Mouse (Mus musculus) E14TG2a.4 (cell line): ENCODE results near the gene Fam167b.

ENCODE experiments used
- H3K27me3 ChIP-seq: 2 replicates; pipeline ENCODE4 v1.6.1; 2014; ENCODE audit warnings: low read length, control low read depth; ENCODE audit not compliant: insufficient read depth
- H3K36me3 ChIP-seq: 2 replicates; pipeline ENCODE4 v1.6.1; 2014; ENCODE audit warnings: low read length, control low read depth; ENCODE audit not compliant: insufficient read depth
- H3K4me1 ChIP-seq: replicated peaks from 2 replicates; pipeline ENCODE4 v1.6.1; 2014; ENCODE audit warnings: low read depth, low read length, control low read depth
- H3K4me3 ChIP-seq: replicated peaks from 2 replicates; pipeline ENCODE4 v1.5.1; 2014; ENCODE audit warnings: mild to moderate bottlenecking, low read length
- H3K9me3 ChIP-seq: 2 replicates; pipeline ENCODE4 v1.6.1; 2014; ENCODE audit warnings: low read length, control low read depth
- CTCF ChIP-seq: conservative IDR thresholded peaks from 2 replicates; pipeline ENCODE4 v1.5.1; 2014; ENCODE audit warnings: low read length
- NANOG ChIP-seq: IDR thresholded peaks from 2 replicates; pipeline ENCODE4 v1.6.1; 2014; ENCODE audit warnings: borderline replicate concordance, low read length, mixed read lengths
- POU5F1 ChIP-seq: IDR thresholded peaks from 2 replicates; pipeline ENCODE4 v1.6.1; 2014; ENCODE audit warnings: low read length, borderline replicate concordance

Gene Fam167b

DNA sequence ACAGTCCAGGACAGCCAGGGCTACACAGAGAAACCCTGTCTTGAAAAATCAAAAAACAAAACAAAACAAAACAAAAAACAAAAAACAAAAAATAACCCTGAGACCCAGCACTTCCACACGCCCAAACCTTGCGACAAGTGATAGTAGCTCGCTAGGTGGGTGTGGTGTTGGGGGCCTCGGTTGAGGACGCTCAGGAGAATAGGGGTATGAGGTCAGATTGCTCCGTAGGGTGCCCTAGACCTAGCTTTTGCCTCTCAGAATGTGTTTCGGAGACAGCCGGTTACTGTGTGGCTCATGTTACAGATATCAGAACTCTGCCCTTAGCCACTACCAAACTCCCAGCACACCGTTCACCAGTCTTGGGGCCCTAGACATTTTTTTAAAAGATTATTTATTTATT is 7.4 kb upstream of the Fam167b start:
- H3K27me3 ChIP-seq = no peaks in the 10 kb centered on the region

DNA sequence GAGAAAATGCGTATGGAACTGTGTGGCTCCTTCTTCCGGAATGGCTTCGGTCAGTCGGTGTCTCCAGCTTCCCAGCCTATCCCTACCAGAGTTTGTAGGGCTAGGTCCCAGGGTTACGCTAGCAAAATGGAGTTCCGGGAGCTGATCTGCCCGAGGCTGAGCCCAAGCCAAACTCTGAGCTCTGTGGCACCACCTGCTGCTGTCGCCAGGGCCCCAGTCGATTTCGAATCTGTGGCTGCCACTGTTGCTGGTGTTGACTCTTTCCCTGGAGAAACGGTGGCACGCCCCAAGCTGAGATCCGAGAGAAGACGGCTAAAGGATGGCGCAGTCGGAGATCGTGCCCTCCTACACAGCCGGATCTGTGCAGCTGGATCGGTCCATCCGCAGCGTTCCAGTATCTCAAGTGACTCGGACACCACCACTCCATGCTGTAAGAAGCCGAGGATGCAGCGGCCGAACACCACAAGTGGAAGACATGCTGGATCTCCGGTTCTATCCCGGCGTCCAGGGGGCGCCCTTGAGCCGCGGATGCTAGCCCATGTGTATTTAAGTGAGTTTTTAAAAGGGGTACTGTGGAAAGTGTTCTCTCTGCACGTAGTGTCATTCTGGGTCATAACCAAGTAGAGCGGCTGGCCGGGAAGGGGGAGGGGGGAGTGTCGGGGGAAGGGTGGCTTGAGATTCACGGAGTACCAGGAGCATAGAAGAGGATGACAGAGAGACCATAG is 6.7 kb upstream of the Fam167b start:
- Histone ChIP-seq H3K9me3 (no peaks in the 10 kb centered on the region), H3K4me3 (peak overlapping the region; percentile 62), H3K27me3 (no peaks in the 10 kb centered on the region), H3K4me1 (peaks cover 26% of the 10 kb centered on the region), H3K36me3 (peaks cover 1% of the 10 kb centered on the region; the same call in 1 of the 2 replicates)
- TF ChIP-seq CTCF (peak; percentile 44), POU5F1 (no peak), NANOG (no peak)

More for the DNA sequence above, 7.4 kb upstream of the Fam167b start:
- no peak for TF ChIP-seq CTCF
- TF ChIP-seq POU5F1 = no peak
- no peak for TF ChIP-seq NANOG
- H3K4me3 ChIP-seq = no peak overlapping the region
- H3K9me3 ChIP-seq = no peaks in the 10 kb centered on the region
- H3K4me1 ChIP-seq = peaks cover 22% of the 10 kb centered on the region
- peaks cover 9% of the 10 kb centered on the region for H3K36me3 ChIP-seq

DNA sequence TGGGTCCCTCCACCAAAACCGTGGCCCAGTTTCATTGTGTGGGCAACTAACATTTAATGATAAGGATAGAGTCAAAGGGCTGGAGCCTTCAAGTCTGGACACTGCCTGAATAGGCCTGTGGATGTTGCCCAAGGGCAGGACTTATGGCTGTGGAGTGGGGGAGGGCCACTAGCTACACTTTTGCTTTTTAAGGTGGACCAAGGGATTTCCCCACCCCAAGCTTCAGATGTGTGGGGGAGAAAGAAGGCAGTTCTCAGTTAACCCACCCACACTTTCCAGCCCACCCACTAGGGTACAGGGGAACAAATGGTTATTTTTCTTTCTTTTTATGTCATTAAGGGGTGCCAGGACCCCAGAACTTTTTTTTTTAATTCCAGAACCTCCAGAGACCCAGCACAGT is 6.0 kb upstream of the Fam167b start:
- Histone ChIP-seq H3K4me1 (peaks cover 30% of the 10 kb centered on the region), H3K36me3 (no peaks in the 10 kb centered on the region), H3K4me3 (peak overlapping the region; percentile 62), H3K9me3 (no peaks in the 10 kb centered on the region), H3K27me3 (no peaks in the 10 kb centered on the region)
- TF ChIP-seq NANOG (no peak), POU5F1 (no peak), CTCF (no peak)

DNA sequence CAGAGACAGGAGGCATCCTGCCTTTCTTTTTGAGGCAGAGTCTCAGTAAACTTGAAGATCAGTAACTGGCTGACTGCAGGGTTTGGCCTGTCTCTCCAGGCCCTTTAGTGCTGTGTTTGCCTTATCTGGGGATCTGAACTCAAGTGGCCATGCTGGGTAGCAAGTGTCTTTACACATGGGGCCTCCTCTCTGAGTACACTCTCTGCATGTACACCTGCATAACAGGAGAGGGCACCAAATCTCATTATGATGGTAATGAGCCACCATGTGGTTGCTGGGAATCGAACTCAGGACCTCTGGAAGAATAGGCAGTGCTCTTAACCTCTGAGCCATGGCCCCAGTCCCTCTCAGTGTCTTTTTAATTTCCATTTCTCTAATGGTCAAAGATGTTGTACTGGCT is 3.9 kb upstream of the Fam167b start:
- no peak overlapping the region for H3K4me3 ChIP-seq
- peaks cover 38% of the 10 kb centered on the region for H3K4me1 ChIP-seq
- TF ChIP-seq NANOG = no peak
- peak; percentile 33 for TF ChIP-seq CTCF
- H3K27me3 ChIP-seq = no peaks in the 10 kb centered on the region
- H3K9me3 ChIP-seq = no peaks in the 10 kb centered on the region
- no peaks in the 10 kb centered on the region for H3K36me3 ChIP-seq

DNA sequence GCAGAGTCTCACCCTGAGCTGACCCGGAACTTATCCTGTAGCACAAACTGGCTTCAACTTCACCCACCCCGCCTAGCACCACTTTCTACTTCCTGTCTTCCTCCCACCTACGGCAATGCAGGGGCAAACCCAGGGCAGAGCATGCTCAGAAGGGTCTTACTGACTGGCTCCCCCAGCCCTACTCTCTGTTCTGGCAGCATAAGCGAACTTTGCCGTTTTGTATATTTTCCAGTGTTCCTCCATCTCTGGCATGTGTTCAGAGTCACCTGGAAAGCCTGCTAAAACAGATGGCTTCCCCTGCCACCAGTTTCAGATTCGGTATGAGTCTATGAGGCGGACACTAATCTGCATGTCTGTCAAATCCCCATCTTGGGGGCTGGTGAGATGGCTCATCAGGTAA is 2.0 kb upstream of the Fam167b start:
- TF ChIP-seq CTCF = no peak
- TF ChIP-seq NANOG = no peak
- TF ChIP-seq POU5F1 = no peak

DNA sequence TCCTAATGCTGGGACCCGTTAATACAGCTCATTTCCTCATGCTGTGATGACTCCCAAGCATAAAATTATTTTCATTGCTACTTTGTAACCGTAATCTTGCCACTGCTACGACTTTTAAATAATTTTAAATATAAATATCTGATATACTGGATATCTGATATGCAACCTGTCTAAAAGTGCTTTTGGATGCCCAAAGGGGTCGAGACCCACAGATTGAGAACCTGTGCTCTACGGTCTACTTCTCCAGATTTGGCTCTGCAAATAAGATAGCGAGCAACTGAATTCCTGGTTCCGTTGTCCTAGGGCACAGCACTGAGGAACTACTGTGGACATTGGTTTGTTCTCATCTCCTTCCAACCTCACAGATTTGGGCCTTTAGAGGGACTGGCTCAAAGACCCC is 661 bp downstream of the Fam167b start:
- Histone ChIP-seq H3K4me1 (peaks cover 48% of the 10 kb centered on the region), H3K4me3 (no peak overlapping the region), H3K27me3 (peaks cover 13% of the 10 kb centered on the region; the same call in 1 of the 2 replicates), H3K36me3 (no peaks in the 10 kb centered on the region), H3K9me3 (no peaks in the 10 kb centered on the region)
- no peak for TF ChIP-seq CTCF
- no peak for TF ChIP-seq NANOG
- no peak for TF ChIP-seq POU5F1

More for the DNA sequence above, 2.0 kb upstream of the Fam167b start:
- Histone ChIP-seq H3K4me3 (no peak overlapping the region), H3K9me3 (no peaks in the 10 kb centered on the region), H3K27me3 (0 out of 2 replicates have a peak, but pooled peaks cover 2% of the 10 kb centered on the region), H3K4me1 (peaks cover 49% of the 10 kb centered on the region), H3K36me3 (no peaks in the 10 kb centered on the region)

DNA sequence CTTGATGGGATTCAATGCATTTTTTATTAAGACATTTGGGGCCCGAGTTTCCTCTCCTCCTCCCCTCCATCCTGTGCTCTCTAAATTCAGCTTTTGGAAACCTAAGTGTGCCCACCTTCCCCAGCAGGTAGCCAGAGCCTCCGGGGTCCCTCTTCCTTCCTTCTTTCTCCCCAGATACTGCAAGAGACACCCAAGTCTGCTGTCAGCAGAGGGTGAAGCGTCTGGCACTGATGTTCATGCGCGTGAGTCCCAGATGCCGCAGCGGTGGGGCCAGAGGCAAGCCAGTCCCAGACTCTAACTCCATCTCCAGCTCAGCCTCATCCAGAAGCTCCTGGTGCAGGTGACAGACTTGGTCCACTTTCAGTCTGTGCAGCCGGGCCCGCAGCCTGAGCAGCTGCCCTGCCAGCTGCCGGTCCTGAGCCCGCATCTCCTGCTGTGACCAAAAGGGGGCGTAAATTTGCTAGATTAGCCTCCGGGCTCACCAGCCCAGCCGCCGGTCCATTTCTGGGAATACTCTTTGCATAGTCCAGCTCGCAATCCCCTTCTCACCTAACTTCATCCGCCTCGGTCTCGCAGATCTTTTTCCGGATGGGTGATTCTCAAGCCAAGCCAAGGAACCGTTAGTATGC is 1.4 kb downstream of the Fam167b start:
- TF ChIP-seq CTCF = peak; percentile 52
- no peak for TF ChIP-seq POU5F1
- TF ChIP-seq NANOG = no peak
- Histone ChIP-seq H3K4me3 (peak overlapping the region; percentile 24; the same call in 1 of the 2 replicates), H3K4me1 (peaks cover 52% of the 10 kb centered on the region), H3K36me3 (no peaks in the 10 kb centered on the region), H3K9me3 (no peaks in the 10 kb centered on the region), H3K27me3 (peaks cover 13% of the 10 kb centered on the region; the same call in 1 of the 2 replicates)

DNA sequence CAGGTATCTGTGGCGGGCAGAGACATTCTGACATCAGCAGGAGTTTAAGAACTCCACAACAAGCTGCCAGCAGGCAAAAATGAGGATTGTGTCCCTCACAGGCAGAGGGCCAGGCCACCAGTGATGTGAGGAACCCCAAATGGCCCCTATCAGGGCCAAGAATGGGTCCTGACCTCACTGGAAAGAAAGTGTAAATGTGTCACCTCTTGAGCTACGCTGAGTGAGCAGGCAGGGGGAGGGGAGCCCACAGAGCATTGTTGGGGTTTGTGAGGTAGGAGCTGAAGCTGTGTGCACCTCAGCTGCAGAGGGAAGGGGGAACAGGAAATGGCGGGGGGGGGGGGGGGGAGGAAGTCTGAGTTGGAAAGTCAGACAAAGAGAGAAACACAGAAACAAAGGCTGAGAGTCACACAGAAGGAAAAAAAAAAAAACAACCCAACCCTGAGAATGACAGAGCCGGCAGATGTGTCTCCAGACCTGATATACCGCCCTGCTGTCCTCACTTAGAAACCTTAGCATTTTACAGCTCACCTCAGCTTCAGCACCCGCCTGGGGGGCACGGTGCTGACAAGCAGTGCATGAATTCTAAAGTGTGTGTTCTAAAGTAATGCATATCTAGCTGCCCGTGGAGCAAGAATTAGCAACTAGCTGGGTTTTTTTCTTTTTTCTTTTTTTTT is 3.0 kb downstream of the Fam167b start:
- Histone ChIP-seq H3K9me3 (no peaks in the 10 kb centered on the region), H3K4me1 (peaks cover 55% of the 10 kb centered on the region)
- TF ChIP-seq CTCF (no peak), NANOG (no peak), POU5F1 (no peak)

More for the DNA sequence above, 3.0 kb downstream of the Fam167b start:
- H3K27me3 ChIP-seq = peaks cover 13% of the 10 kb centered on the region; the same call in 1 of the 2 replicates
- H3K4me3 ChIP-seq = no peak overlapping the region
- H3K36me3 ChIP-seq = no peaks in the 10 kb centered on the region
